Mouse (Mus musculus) frontal cortex, postnatal 10 days (tissue): ENCODE results near the gene Rbbp6.

ENCODE experiments used
- DNase-seq, 2 experiments: peaks; one replicate each; pipeline ENCODE4 v3.0.0; 2022; ENCODE audit warnings: low spot score in 2 of 2, mixed read lengths in 1 of 2

Rbbp6 gene

GRCm38 (mm10) chr7:123046473-123047091 is 81.1 kb downstream of the Rbbp6 start:
- no peak for DNase-seq
